Mouse (Mus musculus) forebrain, postnatal 0 days (tissue): Measurements from ENCODE around the gene Pgp. TPM values are rescaled to one million over a fixed set of nuclear protein-coding genes. Genes with fewer than 3 reads are reported as not detected.
A peak's percentile ranks its signal among the peaks of the same experiment; 100 is the strongest.

ENCODE experiments used
- ATAC-seq: fragments of 200-750 bp; cut with Nextera tagmentation; 2 replicates; pipeline ENCODE4 v1.8.0; 2017; ENCODE audit warnings: mild to moderate bottlenecking, moderate library complexity
- DNase-seq: peaks from one replicate; pipeline ENCODE4 v3.0.0-alpha.2; 2015
- H3K27ac ChIP-seq: fragments of 300-500 bp; sonication (generic); 2 replicates; pipeline ENCODE4 v1.5.1; 2014; ENCODE audit warnings: low read depth, mild to moderate bottlenecking, antibody characterized with exemption, low read length, moderate library complexity, mixed read lengths
- H3K27me3 ChIP-seq: fragments of 300-500 bp; sonication (generic); 2 replicates; pipeline ENCODE4 v1.6.1; 2014; ENCODE audit warnings: mild to moderate bottlenecking, low read length, mixed read lengths; ENCODE audit not compliant: insufficient read depth
- H3K36me3 ChIP-seq: fragments of 300-500 bp; sonication (generic); 2 replicates; pipeline ENCODE4 v1.6.1; 2014; ENCODE audit warnings: mild to moderate bottlenecking, moderate library complexity; ENCODE audit not compliant: insufficient read depth
- H3K4me1 ChIP-seq: fragments of 300-500 bp; sonication (generic); 2 replicates; pipeline ENCODE4 v1.6.1; 2014; ENCODE audit warnings: antibody characterized with exemption; ENCODE audit not compliant: insufficient read depth
- H3K4me2 ChIP-seq: fragments of 300-500 bp; sonication (generic); 2 replicates; pipeline ENCODE4 v1.6.1; 2014; ENCODE audit warnings: low read depth, mild to moderate bottlenecking, moderate library complexity
- H3K4me3 ChIP-seq: fragments of 300-500 bp; sonication (generic); 2 replicates; pipeline ENCODE4 v1.5.1; 2014; ENCODE audit warnings: low read depth, low read length, mixed read lengths
- H3K9ac ChIP-seq: fragments of 300-500 bp; sonication (generic); 2 replicates; pipeline ENCODE4 v1.6.1; 2014; ENCODE audit warnings: mild to moderate bottlenecking
- H3K9me3 ChIP-seq: fragments of 300-500 bp; sonication (generic); 2 replicates; pipeline ENCODE4 v1.6.1; 2016; ENCODE audit warnings: low read length
- CTCF ChIP-seq: sonication (generic); IDR thresholded peaks from 2 replicates; pipeline ENCODE4 v1.5.1; 2016; ENCODE audit warnings: antibody characterized with exemption, control low read depth, low read depth
- WGBS: fragments of 180-500 bp; shearing (Covaris S2); extraction: QIAGEN DNeasy Blood & Tissue Kit; methylation state at CpG from one replicate; pipeline ENCODE4 v1.1.7; 2014; 5-methylcytosine and 5-hydroxymethylcytosine counted together
- polyA plus RNA-seq: library from polyadenylated mRNA; unstranded; fragments of >200 nt; fragmentation: Nextera tagmentation; extraction: Ambion mirVana; gene quantifications from 2 replicates; pipeline ENCODE4 v1.2.1, GENCODE M21; 2015
- total RNA-seq: library from RNA; depleted of rRNA; stranded (reverse); fragments of >200 nt; gene quantifications from 2 replicates; pipeline ENCODE4 v1.2.3, GENCODE M21; 2014

Gene Pgp
- total and polyA plus RNA-seq, 2 experiments from 2014 or later, result 37.8 to 72.5 TPM

GRCm38 (mm10) chr17:24477985-24478600 lies 7.9 kb downstream of the Pgp start:
- Histone ChIP-seq H3K4me2 (peak overlapping the region; percentile 57), H3K4me1 (peaks cover 8% of the 10 kb centered on the region; the same call in 1 of the 2 replicates), H3K4me3 (peak overlapping the region; percentile 78), H3K9me3 (no peaks in the 10 kb centered on the region), H3K27me3 (no peaks in the 10 kb centered on the region), H3K9ac (peak overlapping the region; percentile 74), H3K27ac (no peak overlapping the region), H3K36me3 (peaks cover 37% of the 10 kb centered on the region)
- ATAC-seq, result no peak
- 48% methylated on average over 11 of the region's 11 CpGs for WGBS
- DNase-seq, result no peak
- no peak for TF ChIP-seq CTCF

GRCm38 (mm10) chr17:24478663-24479380 lies 8.6 kb downstream of the Pgp start, which contains the start of gene Mlst8:
Mlst8 (minus strand) TSS chr17:24479078.
- peak within 1 kb of the TSS; percentile 95 for H3K27ac ChIP-seq
- peaks cover 8% of the 10 kb centered on the region; the same call in 1 of the 2 replicates for H3K4me1 ChIP-seq
- no peaks in the 10 kb centered on the region for H3K9me3 ChIP-seq
- TF ChIP-seq CTCF, result peak; percentile 92
- H3K9ac ChIP-seq, result peak within 1 kb of the TSS; percentile 74
- no peaks in the 10 kb centered on the region for H3K27me3 ChIP-seq
- H3K36me3 ChIP-seq, result peaks cover 35% of the 10 kb centered on the region
- WGBS, result 2% methylated on average over 48 of the region's 48 CpGs
- peak within 1 kb of the TSS; percentile 78 for H3K4me3 ChIP-seq
- ATAC-seq (peak; percentile 96), DNase-seq (peak; percentile 98)
- H3K4me2 ChIP-seq, result peak within 1 kb of the TSS; percentile 57

- H3K4me2 ChIP-seq, result no peak overlapping the region; the same call in 1 of the 2 replicates
- H3K36me3 ChIP-seq, result peaks cover 29% of the 10 kb centered on the region
- peak overlapping the region; percentile 78 for H3K4me3 ChIP-seq
- H3K9me3 ChIP-seq, result no peaks in the 10 kb centered on the region
- no peak for TF ChIP-seq CTCF
- no peak for DNase-seq
- no peak for ATAC-seq
- no peak overlapping the region for H3K27ac ChIP-seq
- peaks cover 8% of the 10 kb centered on the region; the same call in 1 of the 2 replicates for H3K4me1 ChIP-seq
- H3K27me3 ChIP-seq, result no peaks in the 10 kb centered on the region
- WGBS, result 13% methylated on average over 1 of the region's 1 CpGs
- peak overlapping the region; percentile 74; the same call in 1 of the 2 replicates for H3K9ac ChIP-seq
Observed at GRCm38 (mm10) chr17:24479431-24479830, 9.2 kb downstream of the Pgp start.

GRCm38 (mm10) chr17:24480201-24480826 lies 10.1 kb downstream of the Pgp start:
- Histone ChIP-seq H3K27ac (no peak overlapping the region), H3K9me3 (no peaks in the 10 kb centered on the region), H3K4me3 (no peak overlapping the region), H3K36me3 (peaks cover 20% of the 10 kb centered on the region), H3K4me1 (peaks cover 8% of the 10 kb centered on the region; the same call in 1 of the 2 replicates), H3K27me3 (no peaks in the 10 kb centered on the region), H3K9ac (no peak overlapping the region), H3K4me2 (no peak overlapping the region)
- no peak for ATAC-seq
- TF ChIP-seq CTCF, result peak; percentile 41
- 43% methylated on average over 3 of the region's 3 CpGs for WGBS
- no peak for DNase-seq

- Histone ChIP-seq H3K4me2 (no peak overlapping the region), H3K9ac (no peak overlapping the region), H3K4me3 (no peak overlapping the region), H3K4me1 (peaks cover 8% of the 10 kb centered on the region; the same call in 1 of the 2 replicates), H3K36me3 (peaks cover 11% of the 10 kb centered on the region), H3K27me3 (no peaks in the 10 kb centered on the region), H3K27ac (no peak overlapping the region), H3K9me3 (no peaks in the 10 kb centered on the region)
- TF ChIP-seq CTCF, result no peak
- ATAC-seq (no peak), DNase-seq (no peak)
- WGBS, result 93% methylated on average over 20 of the region's 20 CpGs
Observed at GRCm38 (mm10) chr17:24481027-24481815, 11.0 kb downstream of the Pgp start.

- Histone ChIP-seq H3K27ac (no peak overlapping the region), H3K9ac (no peak overlapping the region), H3K4me3 (no peak overlapping the region), H3K4me1 (peaks cover 8% of the 10 kb centered on the region; the same call in 1 of the 2 replicates), H3K9me3 (no peaks in the 10 kb centered on the region), H3K27me3 (no peaks in the 10 kb centered on the region), H3K36me3 (no peaks in the 10 kb centered on the region), H3K4me2 (no peak overlapping the region)
- DNase-seq (no peak), ATAC-seq (no peak)
- TF ChIP-seq CTCF, result no peak
- 93% methylated on average over 3 of the region's 3 CpGs for WGBS
Observed at GRCm38 (mm10) chr17:24483495-24483894, 13.3 kb downstream of the Pgp start.
